ENCODE assay signal across 9 mouse cellular contexts in genomic region chrX:140280016-140280415, GRCm38 (mm10).
A peak's percentile ranks its signal among the peaks of the same experiment; 100 is the strongest.
DNase-seq lines count a peak whose midpoint lies in the region; ATAC-seq lines count a peak whose summit lies in the region.
"Had no signal": no experiment of that assay in that cellular context is flagged by ENCODE, and none has a peak within 500 bp of the region (broad histone marks: within the 10 kb centered on the region; RNA-seq: fewer than 3 reads in every experiment).

No protein-coding gene starts in this region.

- no peaks in the 10 kb centered on the region for H3K36me3 ChIP-seq in kidney, embryonic 16.5 days (ENCODE audit: insufficient read depth, low read length)
- H3K36me3 ChIP-seq in embryonic facial prominence, embryonic 13.5 days = no peaks in the 10 kb centered on the region
- no peaks in the 10 kb centered on the region for H3K36me3 ChIP-seq in midbrain, embryonic 15.5 days (replicated peaks)

- H3K4me1 ChIP-seq in kidney, embryonic 16.5 days (ENCODE audit: insufficient read depth, low read length) = 0 out of 2 replicates have a peak, but pooled peaks cover 3% of the 10 kb centered on the region
- 0 out of 2 replicates have a peak, but pooled peaks cover 3% of the 10 kb centered on the region for H3K4me1 ChIP-seq in embryonic facial prominence, embryonic 13.5 days
- no peaks in the 10 kb centered on the region for H3K4me1 ChIP-seq in midbrain, embryonic 15.5 days

- no peaks in the 10 kb centered on the region for H3K9me3 ChIP-seq in kidney, embryonic 16.5 days (ENCODE audit: low read length)
- no peaks in the 10 kb centered on the region for H3K9me3 ChIP-seq in embryonic facial prominence, embryonic 13.5 days
- no peaks in the 10 kb centered on the region for H3K9me3 ChIP-seq in midbrain, embryonic 15.5 days

- peak overlapping the region; percentile 15; the same call in 1 of the 2 replicates for H3K4me2 ChIP-seq in kidney, embryonic 16.5 days (replicated peaks; ENCODE audit: low read depth, low read length)
- H3K4me2 ChIP-seq in embryonic facial prominence, embryonic 13.5 days = peak overlapping the region; percentile 32
- H3K4me2 ChIP-seq in midbrain, embryonic 15.5 days = peak overlapping the region; percentile 52

- no peak for DNase-seq in kidney, postnatal 25 days
- DNase-seq in brain, adult 2 months (ENCODE audit: low read depth, low spot score) = peak; percentile 47
- DNase-seq in Muller cell, postnatal 12 days (ENCODE audit: inconsistent ontology term) = no peak
- no peak for DNase-seq in adrenal gland, adult 8-10 months
- DNase-seq: thymus, adult 2 months had no signal

- no peak overlapping the region for H3K9ac ChIP-seq in kidney, embryonic 16.5 days (replicated peaks; ENCODE audit: low read length)
- no peak overlapping the region for H3K9ac ChIP-seq in embryonic facial prominence, embryonic 13.5 days
- H3K9ac ChIP-seq in midbrain, embryonic 15.5 days = no peak overlapping the region

- H3K4me3 ChIP-seq in kidney, embryonic 16.5 days (ENCODE audit: low read length) = no peak overlapping the region
- no peak overlapping the region for H3K4me3 ChIP-seq in embryonic facial prominence, embryonic 13.5 days
- peak overlapping the region; percentile 20 for H3K4me3 ChIP-seq in midbrain, embryonic 15.5 days
- H3K4me3 ChIP-seq: myocyte had no signal

- no peak overlapping the region for H3K27ac ChIP-seq in kidney, embryonic 16.5 days (ENCODE audit: low read length)
- no peak overlapping the region for H3K27ac ChIP-seq in embryonic facial prominence, embryonic 13.5 days
- H3K27ac ChIP-seq in midbrain, embryonic 15.5 days = no peak overlapping the region

- WGBS in kidney, embryonic 16.5 days = 21% methylated on average over 12 of the region's 12 CpGs
- WGBS in embryonic facial prominence, embryonic 13.5 days = 22% methylated on average over 12 of the region's 12 CpGs
- 19% methylated on average over 12 of the region's 12 CpGs for WGBS in midbrain, embryonic 15.5 days

- peaks cover 62% of the 10 kb centered on the region for H3K27me3 ChIP-seq in kidney, embryonic 16.5 days (ENCODE audit: insufficient read depth, low read length)
- H3K27me3 ChIP-seq in embryonic facial prominence, embryonic 13.5 days = peaks cover 67% of the 10 kb centered on the region
- peaks cover 36% of the 10 kb centered on the region for H3K27me3 ChIP-seq in midbrain, embryonic 15.5 days (replicated peaks)

- ATAC-seq in kidney, embryonic 16.5 days (ENCODE audit: low FRiP score, low TSS enrichment) = no peak
- ATAC-seq in embryonic facial prominence, embryonic 13.5 days (ENCODE audit: insufficient number of reproducible peaks, insufficient read depth, low FRiP score, low TSS enrichment, low read depth) = no peak
- ATAC-seq in midbrain, embryonic 15.5 days (replicated peaks) = peak; percentile 15; the same call in 1 of the 2 replicates
